Mouse (Mus musculus) bone marrow macrophage, adult 2 months (primary cell): Measurements from ENCODE around the gene Gcn1l1.

ENCODE experiments used
- CTCF ChIP-seq: IDR thresholded peaks from 2 replicates; pipeline ENCODE4 v1.5.1; 2012; ENCODE audit warnings: low read depth, mild to moderate bottlenecking, low read length, moderate library complexity
- POLR2A ChIP-seq: IDR thresholded peaks from 2 replicates; pipeline ENCODE4 v1.6.1; 2012; ENCODE audit warnings: mild to moderate bottlenecking, low read depth, low read length, borderline replicate concordance

DNA sequence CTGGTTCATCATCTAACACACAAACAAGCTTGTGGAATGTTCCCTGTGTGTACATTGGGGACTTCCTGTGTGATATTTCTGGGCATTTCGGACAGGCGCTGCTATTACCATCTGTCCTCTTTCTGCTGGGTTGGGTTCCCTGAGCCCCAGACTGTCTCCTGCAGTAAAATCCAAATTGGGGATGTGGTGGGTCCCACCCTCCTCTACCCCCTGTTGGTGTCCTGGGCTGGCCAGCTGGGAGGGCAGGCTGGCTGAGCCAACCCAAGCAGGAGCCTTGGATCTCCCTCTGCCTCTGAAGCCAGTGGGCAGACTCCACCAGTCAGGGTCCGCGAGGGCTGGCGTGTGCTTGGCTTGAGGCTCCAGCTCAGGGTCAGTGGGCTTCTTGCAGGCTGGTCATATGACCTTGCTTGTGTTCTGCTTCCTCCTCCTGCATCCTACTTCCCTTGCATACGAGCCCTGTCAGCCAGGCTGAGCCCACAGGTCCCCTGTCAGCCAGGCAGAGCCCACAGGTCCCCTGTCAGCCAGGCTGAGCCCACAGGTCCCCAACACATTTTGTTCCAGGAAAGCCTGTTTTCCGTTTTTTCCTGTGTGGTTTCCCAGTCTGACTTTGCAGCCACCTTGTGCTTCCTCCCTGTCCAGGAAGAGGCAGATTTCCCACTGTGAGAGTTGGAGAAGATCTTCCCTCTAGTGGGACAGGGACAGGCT, 35.2 kb upstream of the Gcn1l1 start:
- TF ChIP-seq POLR2A (no peak), CTCF (no peak)
